Mouse (Mus musculus) C2C12 (cell line): ENCODE measurements at regions not wholly inside any gene's neighbourhood (a gene's known extent, or its start where the extent isn't known, plus 50 kb on each side); places are given as distances from the start of the nearest gene placed in this dataset.

Experiments
- CEBPB ChIP-seq: IDR thresholded peaks from one replicate; pipeline ENCODE4 v1.6.1; 2011; ENCODE audit warnings: low read depth, mild to moderate bottlenecking, control low read depth, moderate library complexity
- CTCF ChIP-seq: IDR thresholded peaks from one replicate; pipeline ENCODE4 v1.5.1; 2011; ENCODE audit not compliant: control insufficient read depth, insufficient read depth, insufficient read length
- MAX ChIP-seq: IDR thresholded peaks from one replicate; pipeline ENCODE4 v1.6.1; 2011; ENCODE audit warnings: mild to moderate bottlenecking, control low read depth
- USF1 ChIP-seq: IDR thresholded peaks from one replicate; pipeline ENCODE4 v1.6.1; 2011; ENCODE audit warnings: low read depth, mild to moderate bottlenecking, control low read depth, moderate library complexity

DNA sequence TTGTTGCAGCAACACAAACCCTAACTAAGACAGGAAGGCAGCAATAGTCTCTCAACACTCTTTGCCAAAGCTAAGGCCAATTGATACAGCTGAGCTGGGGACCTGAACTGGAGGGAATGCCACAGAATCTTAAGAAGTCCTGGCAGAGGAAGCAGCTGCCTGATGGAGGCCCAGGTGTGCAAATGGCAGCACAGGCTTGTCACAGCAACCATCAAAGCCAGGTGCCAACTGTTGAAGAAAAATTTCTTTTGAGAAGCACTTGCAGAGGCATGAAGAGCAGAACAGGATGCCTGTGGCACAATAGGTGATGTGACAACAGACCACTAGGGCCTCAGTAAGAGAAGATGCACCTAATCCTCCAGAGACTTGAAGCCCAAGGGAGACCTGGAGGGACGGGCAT lies 378.1 kb downstream of the Gsdmc2 start:
- TF ChIP-seq CTCF, result no peak
- TF ChIP-seq USF1, result no peak
- no peak for TF ChIP-seq MAX
- no peak for TF ChIP-seq CEBPB
